Mouse (Mus musculus) midbrain, embryonic 15.5 days (tissue): ENCODE data around the gene Napsa. TPM values are rescaled to one million over a fixed set of nuclear protein-coding genes. Genes with fewer than 3 reads are reported as not detected.

ENCODE experiments used
- ATAC-seq: fragments of 200-750 bp; cut with Nextera tagmentation; replicated peaks from 2 replicates; pipeline ENCODE4 v1.8.0; 2017; ENCODE audit warnings: moderate TSS enrichment
- H3K27ac ChIP-seq: fragments of 300-500 bp; sonication (generic); 2 replicates; pipeline ENCODE4 v1.5.1; 2015; ENCODE audit warnings: mild to moderate bottlenecking, inconsistent platforms
- H3K27me3 ChIP-seq: fragments of 300-500 bp; sonication (generic); replicated peaks from 2 replicates; pipeline ENCODE4 v1.6.1; 2015; ENCODE audit warnings: inconsistent platforms
- H3K36me3 ChIP-seq: fragments of 300-500 bp; sonication (generic); replicated peaks from 2 replicates; pipeline ENCODE4 v1.6.1; 2015; ENCODE audit warnings: inconsistent platforms
- H3K4me1 ChIP-seq: fragments of 300-500 bp; sonication (generic); 2 replicates; pipeline ENCODE4 v1.6.1; 2015; ENCODE audit warnings: inconsistent platforms
- H3K4me2 ChIP-seq: fragments of 300-500 bp; sonication (generic); 2 replicates; pipeline ENCODE4 v1.6.1; 2015; ENCODE audit warnings: inconsistent platforms, mild to moderate bottlenecking, moderate library complexity
- H3K4me3 ChIP-seq: fragments of 300-500 bp; sonication (generic); 2 replicates; pipeline ENCODE4 v1.5.1; 2015; ENCODE audit warnings: mild to moderate bottlenecking, inconsistent platforms
- H3K9ac ChIP-seq: fragments of 300-500 bp; sonication (generic); 2 replicates; pipeline ENCODE4 v1.6.1; 2015; ENCODE audit warnings: mild to moderate bottlenecking, inconsistent platforms
- H3K9me3 ChIP-seq: fragments of 300-500 bp; sonication (generic); 2 replicates; pipeline ENCODE4 v1.6.1; 2016; ENCODE audit warnings: inconsistent platforms
- WGBS: fragments of 180-500 bp; shearing (Covaris S2); methylation state at CpG from one replicate; pipeline ENCODE4 v1.1.7; 2015; ENCODE audit warnings: mixed read lengths; 5-methylcytosine and 5-hydroxymethylcytosine counted together
- microRNA-seq: library from miRNA; unstranded; fragments of <30 nt; microRNA quantifications from one replicate; pipeline ENCODE4, GENCODE M21; 2016
- polyA plus RNA-seq: library from polyadenylated mRNA; unstranded; fragments of >200 nt; fragmentation: Nextera tagmentation; extraction: Ambion mirVana; gene quantifications from 2 replicates; pipeline ENCODE4 v1.2.1, GENCODE M21; 2015

Gene Napsa
- polyA plus RNA-seq, 1 experiment from 2014 or later: 1.4 TPM

- Histone ChIP-seq H3K27ac (no peak overlapping the region), H3K4me1 (no peaks in the 10 kb centered on the region), H3K4me2 (no peak overlapping the region), H3K9me3 (no peaks in the 10 kb centered on the region), H3K9ac (no peak overlapping the region), H3K4me3 (no peak overlapping the region), H3K27me3 (no peaks in the 10 kb centered on the region), H3K36me3 (no peaks in the 10 kb centered on the region)
- ATAC-seq: no peak
- WGBS: 87% methylated on average over 13 of the region's 13 CpGs
These were observed 53.3 kb downstream of the Napsa start for GRCm38 (mm10) chr7:44625241-44626067.

- WGBS: 69% methylated on average over 1 of the region's 1 CpGs
- ATAC-seq: no peak
- H3K9me3 ChIP-seq: no peaks in the 10 kb centered on the region
- H3K9ac ChIP-seq: no peak overlapping the region
- H3K27me3 ChIP-seq: no peaks in the 10 kb centered on the region
- H3K27ac ChIP-seq: no peak overlapping the region
- no peaks in the 10 kb centered on the region for H3K36me3 ChIP-seq
- H3K4me1 ChIP-seq: no peaks in the 10 kb centered on the region
- H3K4me3 ChIP-seq: no peak overlapping the region
- no peak overlapping the region for H3K4me2 ChIP-seq
These were observed 53.8 kb downstream of the Napsa start for GRCm38 (mm10) chr7:44626068-44626385.

GRCm38 (mm10) chr7:44626966-44627365 lies 54.8 kb downstream of the Napsa start:
- Histone ChIP-seq H3K36me3 (no peaks in the 10 kb centered on the region), H3K9ac (no peak overlapping the region), H3K4me1 (no peaks in the 10 kb centered on the region), H3K4me3 (no peak overlapping the region), H3K27me3 (no peaks in the 10 kb centered on the region), H3K9me3 (no peaks in the 10 kb centered on the region), H3K27ac (no peak overlapping the region), H3K4me2 (no peak overlapping the region)
- no peak for ATAC-seq
- 88% methylated on average over 13 of the region's 13 CpGs for WGBS

- Histone ChIP-seq H3K9me3 (no peaks in the 10 kb centered on the region), H3K27ac (no peak overlapping the region), H3K27me3 (peaks cover 6% of the 10 kb centered on the region; the same call in 1 of the 2 replicates), H3K4me1 (no peaks in the 10 kb centered on the region), H3K4me3 (no peak overlapping the region), H3K4me2 (no peak overlapping the region), H3K9ac (no peak overlapping the region), H3K36me3 (no peaks in the 10 kb centered on the region)
- whole genome bisulfite sequencing: 82% methylated on average over 15 of the region's 15 CpGs
- ATAC-seq: no peak
These were observed 56.3 kb downstream of the Napsa start for GRCm38 (mm10) chr7:44628402-44629034.

- no peaks in the 10 kb centered on the region for H3K9me3 ChIP-seq
- no peaks in the 10 kb centered on the region for H3K36me3 ChIP-seq
- no peak for ATAC-seq
- H3K9ac ChIP-seq: no peak overlapping the region
- no peak overlapping the region for H3K4me3 ChIP-seq
- H3K27me3 ChIP-seq: peaks cover 6% of the 10 kb centered on the region; the same call in 1 of the 2 replicates
- H3K4me1 ChIP-seq: no peaks in the 10 kb centered on the region
- H3K27ac ChIP-seq: no peak overlapping the region
- WGBS: 83% methylated on average over 13 of the region's 13 CpGs
- no peak overlapping the region for H3K4me2 ChIP-seq
These were observed 58.3 kb downstream of the Napsa start for GRCm38 (mm10) chr7:44630437-44630836.

GRCm38 (mm10) chr7:44632676-44633075 lies 60.5 kb downstream of the Napsa start:
- no peak overlapping the region for H3K9ac ChIP-seq
- no peak for ATAC-seq
- H3K4me1 ChIP-seq: no peaks in the 10 kb centered on the region
- H3K4me2 ChIP-seq: no peak overlapping the region
- no peaks in the 10 kb centered on the region for H3K36me3 ChIP-seq
- H3K9me3 ChIP-seq: no peaks in the 10 kb centered on the region
- H3K27me3 ChIP-seq: peaks cover 11% of the 10 kb centered on the region; the same call in 1 of the 2 replicates
- H3K4me3 ChIP-seq: no peak overlapping the region
- WGBS: 31% methylated on average over 13 of the region's 13 CpGs
- H3K27ac ChIP-seq: no peak overlapping the region

- H3K4me3 ChIP-seq: no peak overlapping the region
These were observed 61.2 kb downstream of the Napsa start for GRCm38 (mm10) chr7:44633407-44633806.

More at GRCm38 (mm10) chr7:44633407-44633806, 61.2 kb downstream of the Napsa start:
- H3K4me1 ChIP-seq: no peaks in the 10 kb centered on the region
- H3K36me3 ChIP-seq: no peaks in the 10 kb centered on the region
- no peaks in the 10 kb centered on the region for H3K9me3 ChIP-seq
- ATAC-seq: no peak
- H3K27me3 ChIP-seq: peaks cover 16% of the 10 kb centered on the region
- 14% methylated on average over 15 of the region's 15 CpGs for WGBS
- no peak overlapping the region for H3K9ac ChIP-seq
- no peak overlapping the region for H3K27ac ChIP-seq
- H3K4me2 ChIP-seq: no peak overlapping the region

Small RNA genes within 50 kb of the gene (microRNA-seq; reads per million reads assigned to microRNA genes)
- gene Mir7053: not detected

Other genes with a start within 250 kb of the Napsa start
- 56.3 and 57.2 TPM in 2 replicates for gene Syt3, start 188.3 kb upstream of the Napsa start, polyA plus RNA-seq
- 2.1 and 2.6 TPM in 2 replicates for gene 1700008O03Rik, start 186.6 kb upstream of the Napsa start, polyA plus RNA-seq
- 16.7 and 18.1 TPM in 2 replicates for gene Lrrc4b, start 143.4 kb upstream of the Napsa start, polyA plus RNA-seq
- gene Aspdh, start 107.0 kb upstream of the Napsa start, polyA plus RNA-seq: 5.8 and 6.0 TPM in 2 replicates
- 38.8 and 42.2 TPM in 2 replicates for gene Josd2, start 104.4 kb upstream of the Napsa start, polyA plus RNA-seq
- 145 and 162 TPM in 2 replicates for gene Emc10, start 75.9 kb upstream of the Napsa start, polyA plus RNA-seq
- gene Fam71e1, start 75.8 kb upstream of the Napsa start, polyA plus RNA-seq: 30.1 and 36.6 TPM in 2 replicates
- gene Mybpc2, start 47.7 kb upstream of the Napsa start, polyA plus RNA-seq: 0.19 and 0.28 TPM in 2 replicates
- gene Spib, start 40.3 kb upstream of the Napsa start, polyA plus RNA-seq: 0.05 TPM in 1 of 2 replicates, not detected in the other
- gene Pold1, start 23.5 kb upstream of the Napsa start, polyA plus RNA-seq: 23.8 and 25.3 TPM in 2 replicates
- 61.1 and 66.6 TPM in 2 replicates for gene Nr1h2, start 18.4 kb upstream of the Napsa start, polyA plus RNA-seq
- gene Kcnc3, start 18.3 kb downstream of the Napsa start, polyA plus RNA-seq: 5.8 and 8.0 TPM in 2 replicates
- 2.3 and 2.9 TPM in 2 replicates for gene Myh14, start 98.5 kb downstream of the Napsa start, polyA plus RNA-seq
- not detected in 2 replicates for gene Izumo2, start 136.4 kb downstream of the Napsa start, polyA plus RNA-seq
- gene Vrk3, start 176.0 kb downstream of the Napsa start, polyA plus RNA-seq: 28.4 and 29.7 TPM in 2 replicates
- 1.4 and 1.5 TPM in 2 replicates for gene Zfp473, start 178.7 kb downstream of the Napsa start, polyA plus RNA-seq
- 49.9 and 52.7 TPM in 2 replicates for gene Nup62, start 243.7 kb downstream of the Napsa start, polyA plus RNA-seq
- gene Il4i1, start 244.0 kb downstream of the Napsa start, polyA plus RNA-seq: 1.6 and 2.2 TPM in 2 replicates
- 2.8 and 3.9 TPM in 2 replicates for gene Atf5, start 244.3 kb downstream of the Napsa start, polyA plus RNA-seq